Mouse (Mus musculus) urinary bladder, adult 18-20 months (tissue): Measurements from ENCODE around the gene Vmn2r79.
"Not testable (repeated sequence)": the region's sequence is repeated elsewhere in the genome, so short reads cannot be mapped to it uniquely, and the experiment has no call there.

Experiments used
- DNase-seq, 2 experiments: peaks; one replicate each; pipeline ENCODE4 v3.0.0; 2022; ENCODE audit warnings: low spot score in 2 of 2, mixed read lengths in 2 of 2

Gene Vmn2r79

DNA sequence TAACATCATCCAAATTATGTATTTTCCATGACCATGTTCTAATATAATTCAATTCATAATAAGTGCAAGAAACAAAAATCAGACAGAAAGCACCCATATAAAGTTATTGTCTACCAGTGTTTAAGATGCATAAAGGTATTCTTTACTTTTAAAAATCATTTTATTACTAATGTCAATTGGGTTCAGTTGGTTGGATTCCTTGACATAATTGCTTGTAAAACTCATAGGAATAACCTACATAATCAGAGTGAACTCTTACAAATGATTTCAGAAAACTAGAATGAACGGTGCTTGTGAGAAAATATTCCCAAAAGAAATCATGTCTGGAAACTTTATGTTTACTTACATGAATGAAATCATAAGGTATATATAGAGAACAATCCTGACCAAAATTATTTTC lies at the start of gene Vmn2r79:
Vmn2r79 (plus strand) TSS at position 301 of the 400 bp plus-strand sequence.
- not testable (repeated sequence) for DNase-seq

DNA sequence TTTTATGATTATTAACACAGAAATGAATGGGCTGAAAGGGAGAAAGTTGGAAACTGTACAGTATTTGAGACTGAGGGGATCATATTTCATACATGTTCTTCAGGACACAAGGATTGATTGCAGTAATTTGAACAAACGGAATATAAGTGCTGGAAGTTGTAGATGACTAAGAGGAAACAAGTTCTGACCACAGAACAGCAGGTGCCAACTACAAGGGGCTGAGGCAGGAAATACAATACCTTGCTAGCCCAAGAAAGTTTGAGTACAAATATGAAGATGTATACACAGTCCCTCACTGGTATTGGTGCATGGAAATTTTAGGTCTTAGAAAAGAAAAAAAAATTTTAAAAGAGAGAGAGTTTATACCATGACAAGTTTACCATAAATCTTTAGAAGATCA lies 1.2 kb upstream of the Vmn2r79 start:
- no peak for DNase-seq

DNA sequence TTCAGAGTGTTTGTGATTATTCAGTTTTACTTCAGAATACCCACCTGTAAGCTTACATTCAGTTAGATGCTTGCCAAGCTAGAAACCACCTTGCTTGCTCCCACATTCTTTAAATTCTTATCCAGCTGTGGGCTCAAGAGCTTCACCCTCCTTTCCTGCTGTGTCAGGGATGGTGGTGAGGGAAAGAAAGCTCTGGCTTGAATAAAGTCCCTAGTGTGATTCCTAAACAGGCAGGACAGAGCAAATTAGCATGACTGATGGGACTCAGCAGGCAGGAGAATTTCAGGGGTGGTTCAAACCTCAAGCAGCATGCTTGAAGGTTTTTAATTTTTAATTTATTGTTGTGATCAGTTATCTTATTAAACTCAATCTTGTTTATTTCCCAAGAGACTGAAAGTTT lies 30.6 kb downstream of the Vmn2r79 start:
- DNase-seq: not testable (repeated sequence)

DNA sequence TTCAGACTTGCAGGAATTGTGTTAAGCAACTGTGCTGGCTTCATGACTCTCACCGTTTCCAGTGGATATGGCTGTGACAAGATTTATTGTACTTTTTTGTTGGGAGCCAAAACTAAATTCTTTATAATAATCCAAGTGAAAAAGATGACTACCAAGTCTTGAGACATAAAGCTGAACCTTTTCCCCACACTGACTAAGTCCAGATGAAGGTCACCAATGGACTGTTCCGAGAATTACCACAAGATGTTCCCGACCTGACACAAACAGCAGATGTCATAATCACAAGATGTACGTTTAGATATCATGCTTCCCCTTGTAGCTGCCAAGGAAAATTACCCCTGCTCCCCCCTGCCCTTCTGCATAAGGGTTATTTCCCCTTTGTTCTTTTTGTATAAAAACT lies 67.7 kb downstream of the Vmn2r79 start:
- no peak for DNase-seq
